Mouse (Mus musculus) spleen, adult 2 months (tissue): ENCODE data around the gene Zbp1. TPM values are rescaled to one million over a fixed set of nuclear protein-coding genes. Genes with fewer than 3 reads are reported as not detected.

Experiments used
- DNase-seq, 2 experiments: peaks; one replicate each; pipeline versions ENCODE4 v3.0.0 to v3.0.0-alpha.2; 2012 to 2021; ENCODE audit warnings: low spot score in 2 of 2, low read depth in 1 of 2
- H3K27ac ChIP-seq: fragments of 200-500 bp; 2 replicates; pipeline ENCODE4 v1.5.1; 2012; ENCODE audit warnings: low read length, inconsistent platforms; ENCODE audit not compliant: insufficient read depth
- H3K27me3 ChIP-seq: fragments of 200-500 bp; 2 replicates; pipeline ENCODE4 v1.6.1; 2012; ENCODE audit warnings: mild to moderate bottlenecking, moderate library complexity, low read length, inconsistent platforms; ENCODE audit not compliant: control insufficient read depth, insufficient read depth
- H3K36me3 ChIP-seq: fragments of 200-500 bp; 2 replicates; pipeline ENCODE4 v1.6.1; 2012; ENCODE audit warnings: mild to moderate bottlenecking, low read length, inconsistent platforms; ENCODE audit not compliant: control insufficient read depth, insufficient read depth
- H3K4me1 ChIP-seq: fragments of 200-500 bp; 2 replicates; pipeline ENCODE4 v1.6.1; 2011; ENCODE audit warnings: inconsistent platforms; ENCODE audit not compliant: control insufficient read depth, insufficient read depth, insufficient read length
- H3K4me3 ChIP-seq: fragments of 200-500 bp; 2 replicates; pipeline ENCODE4 v1.5.1; 2011; ENCODE audit warnings: mild to moderate bottlenecking, inconsistent platforms; ENCODE audit not compliant: insufficient read depth, insufficient read length; ENCODE audit errors: extremely low read depth
- CTCF ChIP-seq: fragments of 200-500 bp; IDR thresholded peaks from 2 replicates; pipeline ENCODE4 v1.5.1; 2011; ENCODE audit warnings: mild to moderate bottlenecking, inconsistent platforms; ENCODE audit not compliant: insufficient read depth, insufficient read length, insufficient replicate concordance; ENCODE audit errors: extremely low read depth
- POLR2A ChIP-seq: fragments of 200-500 bp; IDR thresholded peaks from 2 replicates; pipeline ENCODE4 v1.6.1; 2011; ENCODE audit warnings: low read depth, low read length, inconsistent platforms
- WGBS: fragments of 180-500 bp; shearing (Covaris S2); methylation state at CpG from one replicate; pipeline ENCODE4 v1.1.7; 2018; 5-methylcytosine and 5-hydroxymethylcytosine counted together
- polyA plus RNA-seq: library from polyadenylated mRNA; depleted of rRNA; stranded (reverse); fragments of >200 nt; gene quantifications from 2 replicates; pipeline ENCODE4 v1.2.3, GENCODE M21; 2012

Gene Zbp1
- polyA plus RNA-seq, 1 experiment = 19.6 TPM

DNA sequence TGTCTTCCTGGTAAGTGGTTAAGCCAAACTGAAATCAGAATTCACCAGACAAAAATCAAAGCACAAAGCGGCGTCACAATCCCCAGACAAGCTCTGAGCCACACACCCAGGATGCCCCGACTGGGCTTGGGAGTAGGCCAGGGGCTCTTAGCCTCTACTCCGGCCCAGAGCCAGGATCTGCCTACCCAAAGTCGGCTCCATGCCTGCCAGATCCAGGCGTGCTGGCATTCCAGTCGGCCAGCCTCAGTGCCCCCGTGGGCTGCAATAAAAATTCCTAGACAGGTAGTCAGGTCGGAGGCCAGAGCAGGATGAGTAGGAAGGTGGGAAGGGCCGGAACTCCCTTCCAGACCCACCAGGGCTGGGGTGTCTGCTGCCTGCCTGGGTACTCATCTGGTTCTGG, 42.8 kb upstream of the Zbp1 start:
- Histone ChIP-seq H3K27ac (no peak overlapping the region), H3K4me3 (no peak overlapping the region), H3K4me1 (peaks cover 27% of the 10 kb centered on the region; the same call in 1 of the 2 replicates), H3K36me3 (no peaks in the 10 kb centered on the region), H3K27me3 (no peaks in the 10 kb centered on the region)
- TF ChIP-seq POLR2A (no peak), CTCF (no peak)
- 87% methylated on average over 10 of the region's 10 CpGs for WGBS
- DNase-seq = no peak

DNA sequence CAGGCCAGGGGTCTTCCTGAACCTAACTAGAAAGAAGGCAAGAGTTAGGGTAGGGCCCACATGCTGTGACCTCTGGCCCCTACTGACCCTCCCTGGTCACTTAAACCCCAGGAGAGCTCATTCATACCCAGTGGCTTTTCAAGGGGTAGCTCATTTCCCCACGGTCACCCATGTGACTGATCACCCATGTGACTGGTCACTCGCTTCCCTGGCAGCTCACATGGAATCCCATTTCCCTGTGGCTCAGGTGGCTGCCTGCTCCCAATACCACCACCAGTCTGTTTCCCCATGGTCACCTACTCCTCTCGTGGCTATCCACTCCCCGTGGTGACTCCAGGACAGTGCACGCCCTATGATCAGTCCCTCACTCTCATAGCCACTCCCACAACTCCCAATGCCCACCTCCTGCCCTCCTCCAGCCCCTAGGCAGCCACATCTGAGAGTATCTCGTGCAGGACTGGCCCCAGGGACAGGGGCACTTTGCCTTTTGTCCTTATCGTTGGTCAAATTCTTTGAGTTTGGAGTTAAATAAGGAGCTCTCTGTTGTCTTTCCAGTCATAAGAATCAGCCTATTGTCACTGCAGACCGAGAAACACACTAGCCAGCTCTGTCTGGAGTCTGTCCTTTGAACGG, 39.9 kb upstream of the Zbp1 start:
- H3K4me3 ChIP-seq = no peak overlapping the region
- WGBS = 82% methylated on average over 9 of the region's 9 CpGs
- no peaks in the 10 kb centered on the region for H3K27me3 ChIP-seq
- no peak for DNase-seq
- H3K36me3 ChIP-seq = no peaks in the 10 kb centered on the region
- no peak for TF ChIP-seq CTCF
- TF ChIP-seq POLR2A = no peak
- peaks cover 8% of the 10 kb centered on the region; the same call in 1 of the 2 replicates for H3K4me1 ChIP-seq
- no peak overlapping the region for H3K27ac ChIP-seq

DNA sequence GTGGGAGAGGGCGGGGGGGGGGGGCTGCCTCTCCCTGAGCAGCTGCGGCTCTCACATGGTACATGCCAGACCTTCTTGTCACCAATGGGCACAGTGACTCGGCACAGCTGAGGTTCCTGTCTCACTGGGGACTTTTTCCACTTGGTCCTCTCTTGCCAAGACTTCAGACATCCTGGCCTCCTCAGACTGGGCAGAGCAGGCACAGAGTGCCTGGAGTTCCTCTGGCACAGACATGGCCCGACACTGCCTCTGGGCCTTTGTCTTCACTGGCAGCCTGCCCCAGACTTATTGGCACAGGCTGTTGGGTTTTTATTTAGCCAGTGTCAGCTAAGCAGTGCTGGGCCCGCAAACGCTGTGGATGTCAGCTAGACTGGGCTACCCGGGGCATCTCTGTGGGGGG, 38.9 kb upstream of the Zbp1 start:
- no peak for DNase-seq
- WGBS = 60% methylated on average over 7 of the region's 7 CpGs
- no peak overlapping the region for H3K27ac ChIP-seq

DNA sequence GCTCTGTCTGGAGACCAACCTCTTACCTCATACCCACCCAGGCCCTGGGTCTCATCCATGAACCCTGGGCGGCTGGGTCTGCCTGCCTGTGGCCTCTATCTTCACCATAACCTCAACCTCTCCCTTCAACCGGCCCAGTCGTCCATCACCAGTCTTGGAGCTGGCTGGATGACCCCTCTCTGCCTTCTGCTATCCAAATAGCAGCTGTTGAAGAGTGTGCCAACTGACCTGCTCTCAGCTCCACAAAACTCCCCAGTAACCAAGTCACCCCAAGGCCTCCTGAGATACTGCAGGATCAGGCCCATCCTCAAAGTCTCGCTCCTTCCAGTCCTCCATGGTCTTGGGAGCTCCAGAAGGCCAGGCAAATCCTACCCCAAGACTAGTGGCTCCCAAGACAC, 37.8 kb upstream of the Zbp1 start:
- no peak overlapping the region for H3K4me3 ChIP-seq
- 90% methylated on average over 4 of the region's 4 CpGs for WGBS
- DNase-seq = no peak
- peaks cover 7% of the 10 kb centered on the region; the same call in 1 of the 2 replicates for H3K4me1 ChIP-seq
- H3K27ac ChIP-seq = no peak overlapping the region
- H3K27me3 ChIP-seq = no peaks in the 10 kb centered on the region
- no peak for TF ChIP-seq CTCF
- TF ChIP-seq POLR2A = no peak
- no peaks in the 10 kb centered on the region for H3K36me3 ChIP-seq

More for the DNA sequence above, 38.9 kb upstream of the Zbp1 start:
- H3K4me1 ChIP-seq = peaks cover 7% of the 10 kb centered on the region; the same call in 1 of the 2 replicates
- no peak overlapping the region for H3K4me3 ChIP-seq
- H3K27me3 ChIP-seq = no peaks in the 10 kb centered on the region
- H3K36me3 ChIP-seq = no peaks in the 10 kb centered on the region
- TF ChIP-seq CTCF = no peak
- no peak for TF ChIP-seq POLR2A

DNA sequence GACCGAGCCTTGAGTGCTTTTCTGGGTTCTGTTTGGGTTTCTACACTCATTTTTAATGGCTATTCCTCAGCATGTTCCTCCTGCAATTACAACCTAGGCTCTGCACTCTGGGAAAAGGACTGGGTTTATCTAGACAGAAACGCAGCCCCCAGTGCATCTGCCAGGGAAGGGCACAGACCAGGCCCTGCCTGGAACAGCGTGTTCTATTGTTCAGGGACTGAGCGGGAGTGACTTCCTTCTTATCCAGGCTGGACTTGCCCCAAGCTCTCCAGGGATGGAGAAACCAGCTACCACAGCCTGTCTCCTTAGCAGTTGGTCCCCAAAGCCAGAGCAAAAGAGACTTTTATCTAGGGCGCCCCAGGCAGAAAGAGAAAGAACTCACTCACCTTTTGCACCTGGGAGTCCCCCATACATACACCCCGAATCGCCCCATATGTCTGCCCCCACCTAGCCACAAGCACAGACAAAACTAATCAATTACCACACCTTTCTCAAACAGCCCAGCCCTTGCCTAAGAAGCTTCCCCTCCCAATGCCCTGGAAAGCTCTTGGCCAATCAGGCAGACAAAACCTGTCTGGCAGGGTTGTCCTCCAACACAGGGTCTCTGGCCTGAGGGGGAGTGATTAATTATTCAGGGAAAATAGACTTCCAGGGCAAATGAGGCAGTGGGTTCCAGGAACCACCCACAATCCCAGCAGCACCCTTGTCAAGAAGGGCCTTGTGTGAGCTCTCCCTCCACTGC, 37.3 kb upstream of the Zbp1 start:
- no peak for DNase-seq
- WGBS = 86% methylated on average over 7 of the region's 7 CpGs
- H3K27me3 ChIP-seq = no peaks in the 10 kb centered on the region
- peaks cover 6% of the 10 kb centered on the region; the same call in 1 of the 2 replicates for H3K4me1 ChIP-seq
- H3K27ac ChIP-seq = no peak overlapping the region
- no peak overlapping the region for H3K4me3 ChIP-seq
- no peaks in the 10 kb centered on the region for H3K36me3 ChIP-seq
- TF ChIP-seq CTCF (no peak), POLR2A (no peak)

DNA sequence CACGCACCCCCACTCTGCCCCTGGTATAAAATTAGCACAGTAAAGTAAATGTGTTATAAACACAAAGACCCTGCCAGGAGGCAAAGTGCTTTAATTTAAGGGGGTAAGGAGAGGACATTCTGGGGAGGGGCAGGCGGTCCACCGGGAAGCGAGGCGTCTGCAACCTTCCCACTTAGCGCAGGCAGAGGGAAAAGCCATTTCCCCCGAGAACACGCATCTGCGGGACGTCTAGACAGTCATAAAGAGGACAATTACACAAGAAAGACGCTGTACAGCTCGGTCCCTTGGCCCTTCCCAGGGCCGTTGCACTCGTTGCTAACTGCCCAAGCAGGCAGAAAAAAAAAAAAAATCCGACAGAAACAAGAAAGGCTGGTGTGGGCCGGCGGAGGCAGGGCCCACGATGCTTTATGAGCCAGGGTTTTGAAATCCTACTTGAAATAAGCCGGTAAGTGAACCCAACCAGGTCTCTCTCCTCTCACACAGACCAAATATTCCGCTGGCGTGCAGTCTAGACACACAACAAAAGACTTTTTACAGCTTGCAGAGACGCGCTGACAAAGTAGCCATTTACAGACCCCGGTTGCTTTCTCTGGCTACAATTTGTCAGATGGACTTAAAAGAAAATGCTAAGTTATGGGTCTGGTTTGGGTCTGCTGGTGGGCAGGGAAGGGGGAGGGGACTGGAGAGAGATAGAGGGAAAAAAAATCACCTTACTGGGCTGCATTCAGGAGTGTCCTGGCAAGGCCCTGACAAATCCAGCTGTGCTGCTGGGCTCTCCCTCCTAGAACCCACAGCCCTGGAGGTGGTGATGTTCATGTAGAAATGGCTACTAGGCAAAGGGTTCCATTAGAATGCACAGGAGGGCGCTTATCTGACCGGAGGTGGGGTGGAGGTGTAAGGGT, 35.3 kb upstream of the Zbp1 start:
- Histone ChIP-seq H3K4me3 (no peak overlapping the region), H3K4me1 (no peaks in the 10 kb centered on the region), H3K27ac (no peak overlapping the region), H3K27me3 (no peaks in the 10 kb centered on the region), H3K36me3 (no peaks in the 10 kb centered on the region)
- TF ChIP-seq CTCF (no peak), POLR2A (no peak)
- DNase-seq = no peak
- WGBS = 84% methylated on average over 26 of the region's 26 CpGs
